Mouse (Mus musculus): ENCODE results near the gene Ctcf. TPM values are rescaled to one million over a fixed set of nuclear protein-coding genes. Genes with fewer than 3 reads are reported as not detected.

Ctcf gene
- polyA plus RNA-seq, 1 experiment from 2014 or later, result 93.3 TPM

DNA sequence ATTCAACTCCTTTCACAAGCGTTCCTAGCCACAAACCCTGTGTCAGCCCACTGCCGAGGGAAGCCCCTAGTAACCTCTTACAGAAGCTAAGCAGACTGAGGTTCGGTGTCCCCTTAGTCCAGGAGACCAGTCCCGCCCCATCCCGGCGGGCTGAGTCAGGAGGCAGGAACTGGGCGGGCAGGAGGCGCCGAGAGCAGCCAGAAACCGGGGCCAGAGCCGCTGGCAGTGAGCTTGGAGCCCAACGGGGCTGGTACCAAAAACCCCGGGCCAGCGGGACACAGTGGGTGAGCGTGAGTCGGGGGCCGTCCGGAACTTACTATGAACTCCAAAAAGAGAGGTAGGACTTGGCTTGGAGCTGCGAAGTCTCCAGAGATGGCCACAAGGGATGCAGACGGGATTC is 23.3 kb upstream of the Ctcf start:
- no peak for ATAC-seq (replicated peaks; ENCODE audit: low FRiP score, low TSS enrichment, low read depth)
- peak; percentile 71 for DNase-seq (ENCODE audit: low spot score)
- peak overlapping the region; percentile 7 for H3K4me3 ChIP-seq (ENCODE audit: low read depth, low read length)
- H3K4me2 ChIP-seq (ENCODE audit: low read length), result peak overlapping the region; percentile 99
- no peak overlapping the region for H3K9ac ChIP-seq (ENCODE audit: low read length)
- peaks cover 33% of the 10 kb centered on the region for H3K36me3 ChIP-seq (ENCODE audit: control insufficient read depth, insufficient read depth, low read length)
- no peaks in the 10 kb centered on the region for H3K9me3 ChIP-seq (ENCODE audit: control insufficient read depth, low read length)
- 7% methylated on average over 20 of the region's 20 CpGs for WGBS
- H3K27ac ChIP-seq (ENCODE audit: low read depth), result no peak overlapping the region
- peaks cover 9% of the 10 kb centered on the region; the same call in 1 of the 2 replicates for H3K4me1 ChIP-seq (replicated peaks; ENCODE audit: control insufficient read depth, insufficient read depth, low read length)
- H3K27me3 ChIP-seq (replicated peaks; ENCODE audit: control insufficient read depth, insufficient read depth, low read length), result peaks cover 12% of the 10 kb centered on the region

DNA sequence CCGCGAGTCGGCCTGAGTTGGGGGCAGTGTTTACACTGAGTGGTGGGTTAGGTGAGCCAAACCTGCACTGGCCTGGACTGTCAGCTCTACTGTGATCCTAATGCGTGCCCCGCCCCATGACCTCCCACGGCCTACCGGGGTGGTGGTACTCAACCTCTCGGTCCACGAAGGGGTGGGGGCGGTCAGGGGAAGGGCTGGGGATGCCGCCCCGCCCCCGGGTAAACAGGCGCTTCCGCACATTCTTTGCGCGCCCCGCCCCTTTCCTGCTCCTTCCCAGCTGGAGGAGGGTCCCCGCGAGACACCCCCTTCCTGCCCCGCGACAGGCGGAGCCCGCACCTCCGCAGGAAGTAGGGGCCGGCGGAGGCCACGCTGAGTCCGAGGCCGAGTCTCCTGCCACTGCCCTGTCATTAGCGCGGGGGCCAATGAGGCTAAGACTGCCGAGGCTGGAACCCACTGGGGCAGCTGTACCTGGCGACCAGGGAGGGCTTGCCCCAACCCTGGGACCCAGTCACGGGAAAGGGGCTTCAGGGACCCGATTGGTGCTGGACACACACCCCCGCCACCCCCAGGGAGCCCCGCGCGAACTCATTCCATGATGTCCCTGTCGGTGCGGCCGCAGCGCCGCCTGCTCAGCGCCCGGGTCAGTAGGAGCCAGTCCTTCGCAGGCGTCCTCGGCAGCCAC is 22.4 kb upstream of the Ctcf start:
- H3K4me3 ChIP-seq (ENCODE audit: low read depth, low read length), result peak overlapping the region; percentile 45
- H3K36me3 ChIP-seq (ENCODE audit: control insufficient read depth, insufficient read depth, low read length), result peaks cover 42% of the 10 kb centered on the region
- peak; percentile 71 for ATAC-seq (replicated peaks; ENCODE audit: low FRiP score, low TSS enrichment, low read depth)
- peak overlapping the region; percentile 99 for H3K4me2 ChIP-seq (ENCODE audit: low read length)
- no peak overlapping the region for H3K27ac ChIP-seq (ENCODE audit: low read depth)
- peak overlapping the region; percentile 46 for H3K9ac ChIP-seq (ENCODE audit: low read length)
- H3K4me1 ChIP-seq (replicated peaks; ENCODE audit: control insufficient read depth, insufficient read depth, low read length), result peaks cover 9% of the 10 kb centered on the region; the same call in 1 of the 2 replicates
- peak; percentile 72 for DNase-seq (ENCODE audit: low spot score)
- WGBS, result 3% methylated on average over 50 of the region's 50 CpGs
- no peaks in the 10 kb centered on the region for H3K9me3 ChIP-seq (ENCODE audit: control insufficient read depth, low read length)
- peaks cover 12% of the 10 kb centered on the region for H3K27me3 ChIP-seq (replicated peaks; ENCODE audit: control insufficient read depth, insufficient read depth, low read length)

DNA sequence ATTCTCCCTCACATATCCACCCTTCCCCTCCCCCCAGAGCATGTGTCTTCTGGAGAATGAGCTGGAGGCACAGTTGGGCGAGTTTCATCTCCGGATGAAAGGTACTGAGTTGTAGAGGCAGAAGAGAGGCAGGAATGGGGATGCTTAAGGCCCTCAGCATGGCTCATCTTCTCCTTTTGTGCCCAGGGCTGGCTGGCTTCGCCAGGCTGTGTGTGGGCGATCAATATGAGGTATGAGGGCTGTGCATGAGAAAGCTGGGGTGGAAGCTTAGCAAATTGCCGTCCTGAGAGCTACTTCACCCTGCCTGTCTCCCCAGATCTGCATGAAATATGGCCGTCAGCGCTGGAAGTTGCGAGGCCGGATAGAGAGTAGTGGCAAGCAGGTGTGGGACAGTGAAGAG is 20.4 kb upstream of the Ctcf start:
- Histone ChIP-seq H3K27ac (ENCODE audit: low read depth) (no peak overlapping the region), H3K9me3 (ENCODE audit: control insufficient read depth, low read length) (no peaks in the 10 kb centered on the region), H3K9ac (ENCODE audit: low read length) (no peak overlapping the region), H3K36me3 (ENCODE audit: control insufficient read depth, insufficient read depth, low read length) (peaks cover 62% of the 10 kb centered on the region), H3K27me3 (replicated peaks; ENCODE audit: control insufficient read depth, insufficient read depth, low read length) (peaks cover 12% of the 10 kb centered on the region), H3K4me3 (ENCODE audit: low read depth, low read length) (no peak overlapping the region), H3K4me1 (replicated peaks; ENCODE audit: control insufficient read depth, insufficient read depth, low read length) (peaks cover 9% of the 10 kb centered on the region; the same call in 1 of the 2 replicates), H3K4me2 (ENCODE audit: low read length) (no peak overlapping the region)
- 94% methylated on average over 9 of the region's 9 CpGs for WGBS
- DNase-seq (ENCODE audit: low spot score), result no peak
- ATAC-seq (replicated peaks; ENCODE audit: low FRiP score, low TSS enrichment, low read depth), result no peak

DNA sequence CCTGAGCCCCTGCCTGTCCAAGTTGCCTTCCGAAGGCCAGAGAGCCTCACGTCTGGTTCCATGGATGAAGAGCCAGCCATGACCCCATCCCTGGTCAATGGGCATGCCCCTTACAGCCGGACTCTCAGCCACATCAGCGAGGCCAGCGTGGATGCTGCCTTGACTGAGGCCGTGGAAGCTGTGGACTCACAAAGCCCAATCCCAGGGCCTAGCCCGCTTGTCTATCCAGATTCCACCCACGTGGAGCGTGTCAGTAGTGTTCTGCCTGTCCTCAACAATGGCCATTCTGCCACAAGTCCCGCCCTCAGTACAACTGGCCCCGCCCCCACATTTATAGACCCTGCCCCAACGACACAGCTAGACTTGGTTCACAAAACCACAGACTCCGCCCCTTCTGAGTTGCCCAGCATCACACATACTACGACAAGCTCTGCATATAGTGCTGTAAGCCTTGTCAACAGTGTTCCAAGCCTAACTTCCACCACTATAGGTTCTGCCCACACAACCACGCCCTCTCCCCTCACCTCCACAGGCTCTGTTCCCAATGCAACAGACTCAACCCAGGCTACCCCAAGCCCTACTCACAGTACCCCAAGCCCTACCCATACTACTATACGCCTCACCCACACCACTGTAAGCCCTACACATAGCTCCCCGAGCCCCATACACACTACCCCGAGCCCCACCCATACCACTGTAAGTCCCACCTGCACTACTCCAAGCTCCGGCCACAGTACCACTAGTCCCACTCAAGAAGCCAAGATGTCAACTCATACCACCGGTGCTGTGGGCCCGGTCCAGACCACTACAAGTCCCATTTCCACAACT is 18.7 kb upstream of the Ctcf start:
- Histone ChIP-seq H3K9me3 (ENCODE audit: control insufficient read depth, low read length) (no peaks in the 10 kb centered on the region), H3K4me2 (ENCODE audit: low read length) (no peak overlapping the region), H3K36me3 (ENCODE audit: control insufficient read depth, insufficient read depth, low read length) (peaks cover 70% of the 10 kb centered on the region), H3K27ac (ENCODE audit: low read depth) (no peak overlapping the region), H3K27me3 (replicated peaks; ENCODE audit: control insufficient read depth, insufficient read depth, low read length) (peaks cover under 1% of the 10 kb centered on the region; the same call in 1 of the 2 replicates), H3K4me3 (ENCODE audit: low read depth, low read length) (no peak overlapping the region), H3K4me1 (replicated peaks; ENCODE audit: control insufficient read depth, insufficient read depth, low read length) (peaks cover 14% of the 10 kb centered on the region), H3K9ac (ENCODE audit: low read length) (no peak overlapping the region)
- ATAC-seq (replicated peaks; ENCODE audit: low FRiP score, low TSS enrichment, low read depth), result no peak
- DNase-seq (ENCODE audit: low spot score), result no peak
- 89% methylated on average over 21 of the region's 21 CpGs for WGBS

DNA sequence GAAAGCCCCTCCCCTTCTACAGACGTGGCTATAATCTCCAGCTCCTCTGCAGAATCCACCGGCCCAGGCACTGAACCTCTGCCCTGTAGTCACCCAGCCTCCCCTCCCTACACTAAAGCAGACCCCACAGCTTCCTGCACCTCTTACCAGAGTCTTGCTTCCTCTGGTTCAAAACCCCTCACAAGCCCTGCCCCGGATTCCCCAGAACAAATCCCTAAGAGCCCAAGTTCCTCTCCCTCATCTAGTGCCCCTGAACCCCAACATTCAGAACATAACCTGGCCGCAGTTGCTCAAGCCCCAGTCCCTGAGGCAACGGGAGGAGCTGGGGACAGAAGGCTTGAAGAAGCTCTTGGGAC is 18.1 kb upstream of the Ctcf start:
- Histone ChIP-seq H3K27me3 (replicated peaks; ENCODE audit: control insufficient read depth, insufficient read depth, low read length) (no peaks in the 10 kb centered on the region), H3K27ac (ENCODE audit: low read depth) (no peak overlapping the region), H3K4me1 (replicated peaks; ENCODE audit: control insufficient read depth, insufficient read depth, low read length) (peaks cover 16% of the 10 kb centered on the region), H3K4me2 (ENCODE audit: low read length) (no peak overlapping the region), H3K36me3 (ENCODE audit: control insufficient read depth, insufficient read depth, low read length) (peaks cover 76% of the 10 kb centered on the region), H3K9me3 (ENCODE audit: control insufficient read depth, low read length) (no peaks in the 10 kb centered on the region), H3K4me3 (ENCODE audit: low read depth, low read length) (no peak overlapping the region), H3K9ac (ENCODE audit: low read length) (no peak overlapping the region)
- DNase-seq (ENCODE audit: low spot score) (no peak), ATAC-seq (replicated peaks; ENCODE audit: low FRiP score, low TSS enrichment, low read depth) (no peak)
- WGBS, result 86% methylated on average over 5 of the region's 5 CpGs

DNA sequence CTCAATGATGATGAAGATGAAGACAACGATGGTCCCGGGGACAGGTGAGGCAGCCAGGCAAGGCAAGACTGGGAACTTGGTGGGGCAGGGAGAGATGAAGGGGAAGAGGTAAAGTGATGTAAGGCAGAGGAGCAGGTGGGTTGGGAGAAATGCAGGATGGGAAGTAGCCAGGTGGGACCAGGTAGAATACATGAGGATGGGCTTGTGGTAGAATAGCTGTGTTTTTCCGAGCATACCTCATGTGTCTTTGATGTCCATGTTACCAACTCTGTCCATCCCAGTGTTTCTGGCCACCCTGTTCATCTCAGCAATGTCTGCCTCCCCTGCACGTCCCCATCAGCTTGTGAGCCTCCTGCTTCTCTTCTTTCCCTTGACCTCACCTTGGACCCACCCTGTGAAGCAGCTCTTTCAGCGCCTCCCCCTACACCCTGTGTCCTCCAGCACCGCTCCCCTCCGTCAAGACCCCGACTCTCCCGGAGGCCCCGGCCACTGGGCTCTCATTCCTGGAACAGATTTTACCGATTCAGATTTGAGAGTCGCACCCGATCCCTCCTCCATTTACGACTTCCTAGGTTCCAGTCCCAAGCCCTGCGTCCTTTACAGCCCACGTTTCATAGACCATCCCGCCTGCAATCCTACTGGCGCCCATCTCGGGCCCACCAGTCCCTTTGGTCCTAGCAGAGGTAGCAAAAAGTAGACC is 17.3 kb upstream of the Ctcf start:
- Histone ChIP-seq H3K9me3 (ENCODE audit: control insufficient read depth, low read length) (no peaks in the 10 kb centered on the region), H3K4me2 (ENCODE audit: low read length) (no peak overlapping the region), H3K4me1 (replicated peaks; ENCODE audit: control insufficient read depth, insufficient read depth, low read length) (peaks cover 22% of the 10 kb centered on the region), H3K27ac (ENCODE audit: low read depth) (no peak overlapping the region), H3K36me3 (ENCODE audit: control insufficient read depth, insufficient read depth, low read length) (peaks cover 83% of the 10 kb centered on the region), H3K4me3 (ENCODE audit: low read depth, low read length) (no peak overlapping the region), H3K9ac (ENCODE audit: low read length) (no peak overlapping the region), H3K27me3 (replicated peaks; ENCODE audit: control insufficient read depth, insufficient read depth, low read length) (no peaks in the 10 kb centered on the region)
- DNase-seq (ENCODE audit: low spot score) (no peak), ATAC-seq (replicated peaks; ENCODE audit: low FRiP score, low TSS enrichment, low read depth) (no peak)
- WGBS, result 91% methylated on average over 19 of the region's 19 CpGs

DNA sequence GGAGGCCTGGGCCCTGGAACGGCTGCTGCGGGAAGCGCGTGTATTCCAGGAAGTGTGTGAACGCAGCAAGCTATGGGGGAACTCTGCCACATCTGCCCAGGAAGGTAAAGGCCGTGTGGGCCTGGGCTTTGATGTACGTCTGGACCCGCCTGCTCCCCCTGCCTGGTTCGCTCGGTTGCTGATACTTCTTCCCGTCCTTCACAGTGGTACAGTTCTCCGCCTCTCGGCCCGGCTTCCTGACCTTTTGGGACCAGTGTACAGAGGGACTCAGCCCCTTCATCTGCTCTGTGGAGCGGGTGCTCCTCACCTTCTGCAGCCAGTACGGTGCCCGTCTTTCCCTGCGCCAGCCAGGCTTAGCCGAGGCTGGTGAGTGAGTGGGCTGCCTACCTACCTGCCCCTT is 16.2 kb upstream of the Ctcf start:
- no peak overlapping the region for H3K4me2 ChIP-seq (ENCODE audit: low read length)
- no peak overlapping the region for H3K27ac ChIP-seq (ENCODE audit: low read depth)
- ATAC-seq (replicated peaks; ENCODE audit: low FRiP score, low TSS enrichment, low read depth) (no peak), DNase-seq (ENCODE audit: low spot score) (no peak)
- no peak overlapping the region for H3K4me3 ChIP-seq (ENCODE audit: low read depth, low read length)
- no peak overlapping the region for H3K9ac ChIP-seq (ENCODE audit: low read length)
- peaks cover 78% of the 10 kb centered on the region for H3K36me3 ChIP-seq (ENCODE audit: control insufficient read depth, insufficient read depth, low read length)
- WGBS, result 90% methylated on average over 19 of the region's 19 CpGs
- H3K27me3 ChIP-seq (replicated peaks; ENCODE audit: control insufficient read depth, insufficient read depth, low read length), result no peaks in the 10 kb centered on the region
- peaks cover 21% of the 10 kb centered on the region for H3K4me1 ChIP-seq (replicated peaks; ENCODE audit: control insufficient read depth, insufficient read depth, low read length)
- no peaks in the 10 kb centered on the region for H3K9me3 ChIP-seq (ENCODE audit: control insufficient read depth, low read length)

DNA sequence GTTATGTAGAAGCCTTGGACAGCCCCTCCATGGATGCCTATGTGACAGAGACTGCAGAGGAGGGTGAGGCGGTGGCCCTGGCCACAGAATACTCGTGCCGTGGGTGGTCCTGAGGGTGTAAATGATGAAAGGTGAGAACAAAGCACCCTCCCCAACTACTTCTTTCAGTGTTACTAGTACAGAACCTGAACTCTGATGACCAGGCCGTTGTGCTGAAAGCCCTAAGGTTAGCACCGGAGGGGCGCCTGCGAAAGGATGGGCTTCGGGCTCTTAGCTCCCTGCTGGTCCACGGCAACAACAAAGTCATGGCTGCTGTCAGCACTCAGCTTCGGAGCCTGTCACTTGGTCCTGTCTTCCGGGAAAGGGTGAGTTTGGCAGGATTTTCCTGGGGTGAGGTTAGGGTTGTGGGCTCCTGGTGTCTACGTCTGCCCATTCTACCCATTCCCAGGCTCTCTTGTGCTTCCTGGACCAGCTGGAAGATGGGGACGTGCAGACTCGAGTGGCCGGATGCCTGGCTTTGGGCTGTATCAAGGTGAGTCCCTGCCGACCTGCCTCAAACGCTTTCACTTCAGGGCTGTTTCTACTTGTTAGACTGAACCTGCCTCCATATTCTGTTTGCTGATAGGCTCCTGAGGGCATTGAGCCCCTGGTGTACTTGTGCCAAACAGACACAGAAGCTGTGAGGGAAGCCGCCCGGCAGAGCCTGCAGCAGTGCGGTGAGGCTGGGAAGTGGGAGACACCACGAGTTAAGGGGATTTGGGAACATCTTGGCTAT is 15.2 kb upstream of the Ctcf start:
- ATAC-seq (replicated peaks; ENCODE audit: low FRiP score, low TSS enrichment, low read depth), result no peak

More for the DNA sequence above, 15.2 kb upstream of the Ctcf start:
- H3K4me3 ChIP-seq (ENCODE audit: low read depth, low read length), result no peak overlapping the region
- H3K9ac ChIP-seq (ENCODE audit: low read length), result no peak overlapping the region
- H3K27ac ChIP-seq (ENCODE audit: low read depth), result no peak overlapping the region
- no peak overlapping the region for H3K4me2 ChIP-seq (ENCODE audit: low read length)
- 91% methylated on average over 21 of the region's 21 CpGs for WGBS
- DNase-seq (ENCODE audit: low spot score), result no peak
- H3K36me3 ChIP-seq (ENCODE audit: control insufficient read depth, insufficient read depth, low read length), result peaks cover 69% of the 10 kb centered on the region
- H3K27me3 ChIP-seq (replicated peaks; ENCODE audit: control insufficient read depth, insufficient read depth, low read length), result no peaks in the 10 kb centered on the region
- H3K9me3 ChIP-seq (ENCODE audit: control insufficient read depth, low read length), result no peaks in the 10 kb centered on the region
- peaks cover 21% of the 10 kb centered on the region for H3K4me1 ChIP-seq (replicated peaks; ENCODE audit: control insufficient read depth, insufficient read depth, low read length)
